ENCODE assay signal across 10 mouse cellular contexts in the genomic region with DNA sequence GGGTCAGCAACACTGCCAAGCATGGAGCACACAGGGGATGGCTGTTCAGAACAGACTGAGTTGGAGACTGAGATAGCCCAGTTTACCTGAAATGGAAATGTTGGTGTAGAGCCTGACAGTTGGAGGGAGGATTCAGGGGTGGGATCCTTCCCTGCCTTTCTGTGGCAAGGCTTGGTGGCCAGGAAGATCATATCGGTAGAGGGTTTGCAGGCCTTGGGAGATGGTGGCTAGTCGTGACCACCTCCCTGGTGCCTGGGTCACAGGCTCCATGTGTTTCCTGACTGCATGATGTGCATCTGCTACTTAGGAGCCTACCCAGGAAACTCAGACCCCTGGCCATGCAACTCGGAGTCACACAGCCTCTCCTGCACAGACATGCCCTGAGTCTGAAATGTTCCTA.
DNase-seq lines count a peak whose midpoint lies in the region; ATAC-seq and TF ChIP-seq lines count a peak whose summit lies in the region.
"Had no signal": no experiment of that assay in that cellular context is flagged by ENCODE, and none has a peak within 500 bp of the region (broad histone marks: within the 10 kb centered on the region; RNA-seq: fewer than 3 reads in every experiment).

No protein-coding gene starts in this region.

- no peak overlapping the region for H3K9ac ChIP-seq in heart, embryonic 16.5 days (ENCODE audit: low read length)
- no peak overlapping the region for H3K9ac ChIP-seq in embryonic facial prominence, embryonic 12.5 days
- H3K9ac ChIP-seq: forebrain, embryonic 13.5 days; hindbrain, embryonic 15.5 days; midbrain, embryonic 12.5 days had no signal

- H3K27me3 ChIP-seq in heart, embryonic 16.5 days (ENCODE audit: control insufficient read depth, insufficient read depth, low read length) = no peaks in the 10 kb centered on the region
- H3K27me3 ChIP-seq in embryonic facial prominence, embryonic 12.5 days = peaks cover 2% of the 10 kb centered on the region; the same call in 1 of the 2 replicates
- peaks cover 4% of the 10 kb centered on the region; the same call in 1 of the 2 replicates for H3K27me3 ChIP-seq in limb, embryonic 10.5 days (ENCODE audit: low read depth, poor library complexity, severe bottlenecking)
- H3K27me3 ChIP-seq: forebrain, embryonic 13.5 days; hindbrain, embryonic 15.5 days had no signal

- peaks cover 10% of the 10 kb centered on the region for H3K4me1 ChIP-seq in heart, embryonic 16.5 days (ENCODE audit: control insufficient read depth, insufficient read depth, low read length)
- H3K4me1 ChIP-seq in embryonic facial prominence, embryonic 12.5 days = peaks cover 30% of the 10 kb centered on the region
- peaks cover 48% of the 10 kb centered on the region for H3K4me1 ChIP-seq in limb, embryonic 10.5 days

- H3K4me2 ChIP-seq in heart, embryonic 16.5 days (ENCODE audit: low read depth, low read length) = no peak overlapping the region
- no peak overlapping the region for H3K4me2 ChIP-seq in embryonic facial prominence, embryonic 12.5 days (replicated peaks)
- H3K4me2 ChIP-seq: forebrain, embryonic 13.5 days; hindbrain, embryonic 15.5 days; midbrain, embryonic 12.5 days had no signal

- no peak overlapping the region for H3K4me3 ChIP-seq in heart, embryonic 16.5 days (ENCODE audit: low read length)
- H3K4me3 ChIP-seq in left cerebral cortex, adult 2 months = no peak overlapping the region
- H3K4me3 ChIP-seq in embryonic facial prominence, embryonic 12.5 days = no peak overlapping the region
- no peak overlapping the region for H3K4me3 ChIP-seq in limb, embryonic 10.5 days
- H3K4me3 ChIP-seq: forebrain, embryonic 13.5 days; hindbrain, embryonic 15.5 days; midbrain, embryonic 12.5 days had no signal

- no peaks in the 10 kb centered on the region for H3K36me3 ChIP-seq in heart, embryonic 16.5 days (ENCODE audit: control insufficient read depth, insufficient read depth)
- H3K36me3 ChIP-seq in embryonic facial prominence, embryonic 12.5 days = no peaks in the 10 kb centered on the region
- H3K36me3 ChIP-seq in limb, embryonic 10.5 days = no peaks in the 10 kb centered on the region
- H3K36me3 ChIP-seq: hindbrain, embryonic 15.5 days; midbrain, embryonic 12.5 days had no signal

- no peak for TF ChIP-seq CTCF in left cerebral cortex, adult 2 months (IDR thresholded peaks at IDR 0.05)

- H3K27ac ChIP-seq in heart, embryonic 16.5 days (ENCODE audit: low read length) = peak overlapping the region; percentile 7; the same call in 1 of the 2 replicates
- peak overlapping the region; percentile 28; the same call in 1 of the 2 replicates for H3K27ac ChIP-seq in left cerebral cortex, adult 2 months
- H3K27ac ChIP-seq in embryonic facial prominence, embryonic 12.5 days = peak overlapping the region; percentile 55; the same call in 1 of the 2 replicates
- H3K27ac ChIP-seq in limb, embryonic 10.5 days = peak overlapping the region; percentile 64; the same call in 1 of the 2 replicates
- H3K27ac ChIP-seq: forebrain, embryonic 13.5 days; hindbrain, embryonic 15.5 days; midbrain, embryonic 12.5 days had no signal

- intact Hi-C loops in heart, postnatal 25 days (cut with DNase I) = no loop called here
- intact Hi-C loops in left cerebral cortex, adult 2 months (cut with DNase I) = loop anchor here (10.0 kb wide), 1 partner anchor 149 kb away; no protein-coding TSS in a partner anchor
- intact Hi-C loops in left cerebral cortex, postnatal 25 days (cut with DNase I) = no loop called here

- 57% methylated on average over 3 of the region's 3 CpGs for WGBS in heart, embryonic 16.5 days
- 65% methylated on average over 3 of the region's 3 CpGs for WGBS in embryonic facial prominence, embryonic 12.5 days
- WGBS in limb, embryonic 10.5 days = 77% methylated on average over 3 of the region's 3 CpGs

- no peak for DNase-seq in heart, postnatal 25 days (ENCODE audit: low spot score)
- no peak for DNase-seq in left cerebral cortex, adult 2 months (ENCODE audit: extremely low spot score in 1 of 2, low spot score in 2 of 2)
- DNase-seq in left cerebral cortex, postnatal 25 days (ENCODE audit: low spot score in 2 of 2) = no peak
- no peak for DNase-seq in limb, embryonic 10.5 days (ENCODE audit: low spot score)
- DNase-seq in adrenal gland, postnatal 10 days = no peak

- no peak for ATAC-seq in heart, embryonic 16.5 days (replicated peaks; ENCODE audit: extremely low read depth, insufficient read depth, low FRiP score)
- ATAC-seq in embryonic facial prominence, embryonic 12.5 days (ENCODE audit: insufficient number of reproducible peaks, insufficient read depth, low FRiP score, low TSS enrichment) = no peak
- ATAC-seq: forebrain, embryonic 13.5 days had no signal

- no peaks in the 10 kb centered on the region for H3K9me3 ChIP-seq in heart, embryonic 16.5 days (replicated peaks; ENCODE audit: control insufficient read depth, low read length)
- H3K9me3 ChIP-seq in embryonic facial prominence, embryonic 12.5 days = no peaks in the 10 kb centered on the region
- no peaks in the 10 kb centered on the region for H3K9me3 ChIP-seq in limb, embryonic 10.5 days (replicated peaks)
- H3K9me3 ChIP-seq: forebrain, embryonic 13.5 days; hindbrain, embryonic 15.5 days; midbrain, embryonic 12.5 days had no signal

Comparison
In these comparisons a context has a peak if more than half of its experiments do, and no peak if none do; other contexts are left out.
1. H3K27ac ChIP-seq: peak in every context shown above with its lines; median percentile 64 in limb, embryonic 10.5 days; 55 in embryonic facial prominence, embryonic 12.5 days; 28 in left cerebral cortex, adult 2 months; 7 in heart, embryonic 16.5 days.